Mouse (Mus musculus) spleen, adult 2 months (tissue): ENCODE measurements around the gene Slc27a2.

ENCODE experiments used
- CTCF ChIP-seq: fragments of 200-500 bp; IDR thresholded peaks from 2 replicates; pipeline ENCODE4 v1.5.1; 2011; ENCODE audit warnings: mild to moderate bottlenecking, inconsistent platforms; ENCODE audit not compliant: insufficient read depth, insufficient read length, insufficient replicate concordance; ENCODE audit errors: extremely low read depth
- POLR2A ChIP-seq: fragments of 200-500 bp; IDR thresholded peaks from 2 replicates; pipeline ENCODE4 v1.6.1; 2011; ENCODE audit warnings: low read depth, low read length, inconsistent platforms

DNA sequence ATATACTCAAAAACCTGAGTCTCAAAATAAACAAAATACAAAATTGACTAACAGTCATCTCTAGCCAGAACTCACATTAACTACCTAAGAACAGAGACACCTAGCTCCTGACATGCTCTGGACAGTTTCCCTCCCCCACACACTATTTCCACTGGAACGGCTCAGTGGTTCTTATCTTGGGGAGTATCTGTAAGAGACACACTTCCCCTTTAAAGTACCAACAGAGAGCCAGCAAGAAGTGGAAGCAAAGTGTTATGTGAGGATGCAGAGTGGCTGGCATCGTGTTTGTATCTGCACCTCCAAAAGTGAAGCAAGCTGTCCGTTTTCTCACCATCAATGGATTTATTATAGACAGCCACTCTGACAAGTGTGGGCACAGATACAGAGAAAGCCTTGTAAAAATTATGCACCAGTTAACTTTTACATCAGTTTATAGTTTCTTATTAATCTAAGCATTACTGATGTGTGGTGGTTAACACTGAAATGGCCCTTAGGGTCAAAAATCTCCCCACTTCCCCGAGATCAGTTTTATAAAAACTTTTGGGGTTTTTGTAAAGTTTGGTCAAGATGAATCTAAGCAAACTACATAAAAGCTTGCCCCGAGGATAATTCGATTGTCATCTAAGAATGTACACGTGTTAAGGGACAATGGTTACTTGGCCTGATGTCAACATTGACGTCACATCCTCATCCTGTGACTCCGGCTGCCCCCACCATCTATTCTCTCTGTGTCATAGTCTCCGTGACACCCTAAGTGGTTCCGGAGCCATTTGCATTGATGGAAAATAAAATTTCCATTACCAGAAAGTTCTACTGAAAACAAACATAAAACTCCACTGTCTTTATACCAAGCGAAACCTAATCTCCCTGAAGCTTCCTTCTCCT is 84.0 kb downstream of the Slc27a2 start:
- TF ChIP-seq CTCF (no peak), POLR2A (no peak)
